Mouse (Mus musculus) heart, embryonic 16.5 days (tissue): ENCODE data around the gene Slc35c1. TPM values are rescaled to one million over a fixed set of nuclear protein-coding genes. Genes with fewer than 3 reads are reported as not detected.
A peak's percentile ranks its signal among the peaks of the same experiment; 100 is the strongest.
"Not testable (repeated sequence)": the region's sequence is repeated elsewhere in the genome, so short reads cannot be mapped to it uniquely, and the experiment has no call there.

Source experiments
- ATAC-seq: fragments of 200-750 bp; cut with Nextera tagmentation; replicated peaks from 2 replicates; pipeline ENCODE4 v1.8.0; 2017; ENCODE audit warnings: moderate number of reproducible peaks; ENCODE audit not compliant: insufficient read depth, low FRiP score; ENCODE audit errors: extremely low read depth
- H3K27ac ChIP-seq: fragments of 300-500 bp; sonication (generic); 2 replicates; pipeline ENCODE4 v1.5.1; 2014; ENCODE audit warnings: mild to moderate bottlenecking, low read length, control low read depth, moderate library complexity
- H3K27me3 ChIP-seq: fragments of 300-500 bp; sonication (generic); 2 replicates; pipeline ENCODE4 v1.6.1; 2014; ENCODE audit warnings: low read length, mixed read lengths; ENCODE audit not compliant: control insufficient read depth, insufficient read depth
- H3K36me3 ChIP-seq: fragments of 300-500 bp; sonication (generic); 2 replicates; pipeline ENCODE4 v1.6.1; 2014; ENCODE audit not compliant: control insufficient read depth, insufficient read depth
- H3K4me1 ChIP-seq: fragments of 300-500 bp; sonication (generic); 2 replicates; pipeline ENCODE4 v1.6.1; 2014; ENCODE audit warnings: low read length, mixed read lengths; ENCODE audit not compliant: control insufficient read depth, insufficient read depth
- H3K4me2 ChIP-seq: fragments of 300-500 bp; sonication (generic); 2 replicates; pipeline ENCODE4 v1.6.1; 2014; ENCODE audit warnings: low read depth, mild to moderate bottlenecking, control low read depth, low read length
- H3K4me3 ChIP-seq: fragments of 300-500 bp; sonication (generic); 2 replicates; pipeline ENCODE4 v1.5.1; 2014; ENCODE audit warnings: mild to moderate bottlenecking, control low read depth, low read length
- H3K9ac ChIP-seq: fragments of 300-500 bp; sonication (generic); 2 replicates; pipeline ENCODE4 v1.6.1; 2014; ENCODE audit warnings: low read length, control low read depth
- H3K9me3 ChIP-seq: fragments of 300-500 bp; sonication (generic); replicated peaks from 2 replicates; pipeline ENCODE4 v1.6.1; 2016; ENCODE audit warnings: low read length; ENCODE audit not compliant: control insufficient read depth
- WGBS: fragments of 180-500 bp; shearing (Covaris S2); extraction: QIAGEN DNeasy Blood & Tissue Kit; methylation state at CpG from one replicate; pipeline ENCODE4 v1.1.7; 2014; 5-methylcytosine and 5-hydroxymethylcytosine counted together
- polyA plus RNA-seq: library from polyadenylated mRNA; unstranded; fragments of >200 nt; fragmentation: Nextera tagmentation; extraction: Ambion mirVana; gene quantifications from 2 replicates; pipeline ENCODE4 v1.2.1, GENCODE M21; 2015

Gene Slc35c1
- polyA plus RNA-seq, 1 experiment from 2014 or later: 12.9 TPM

GRCm38 (mm10) chr2:92483505-92483904, 23.2 kb upstream of the Slc35c1 start:
- peaks cover 29% of the 10 kb centered on the region for H3K27me3 ChIP-seq
- no peak overlapping the region for H3K27ac ChIP-seq
- H3K4me1 ChIP-seq: peaks cover 15% of the 10 kb centered on the region

GRCm38 (mm10) chr2:92482551-92482950, 22.2 kb upstream of the Slc35c1 start:
- H3K9ac ChIP-seq: no peak overlapping the region
- no peak overlapping the region for H3K4me3 ChIP-seq
- ATAC-seq: no peak
- H3K4me1 ChIP-seq: peaks cover 21% of the 10 kb centered on the region
- no peaks in the 10 kb centered on the region for H3K9me3 ChIP-seq
- 27% methylated on average over 1 of the region's 1 CpGs for WGBS
- H3K36me3 ChIP-seq: no peaks in the 10 kb centered on the region
- peaks cover 29% of the 10 kb centered on the region for H3K27me3 ChIP-seq
- no peak overlapping the region for H3K27ac ChIP-seq
- H3K4me2 ChIP-seq: no peak overlapping the region

More at GRCm38 (mm10) chr2:92483505-92483904, 23.2 kb upstream of the Slc35c1 start:
- Histone ChIP-seq H3K9ac (no peak overlapping the region), H3K4me3 (no peak overlapping the region), H3K4me2 (no peak overlapping the region), H3K9me3 (no peaks in the 10 kb centered on the region), H3K36me3 (no peaks in the 10 kb centered on the region)
- ATAC-seq: no peak
- 36% methylated on average over 5 of the region's 5 CpGs for WGBS

DNA sequence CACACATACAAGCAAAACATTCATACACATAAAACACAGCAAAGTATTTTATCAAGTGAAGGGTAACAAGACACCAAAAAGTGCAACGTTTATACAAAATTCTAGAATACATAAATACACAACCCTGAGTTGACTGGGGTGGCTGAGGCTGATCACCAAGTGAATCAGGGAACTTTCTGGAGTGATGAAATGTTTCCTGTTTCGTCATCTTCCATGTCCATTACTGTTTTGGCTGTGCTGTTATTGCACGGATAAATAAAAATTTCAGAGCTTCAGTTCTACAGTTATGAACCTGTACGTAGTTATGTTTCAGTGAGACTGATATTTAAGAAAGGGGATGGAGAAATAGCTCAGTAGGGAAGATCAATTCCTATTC, 18.0 kb upstream of the Slc35c1 start:
- no peak overlapping the region for H3K4me3 ChIP-seq
- peaks cover 3% of the 10 kb centered on the region; the same call in 1 of the 2 replicates for H3K9me3 ChIP-seq
- H3K27me3 ChIP-seq: peaks cover 6% of the 10 kb centered on the region
- ATAC-seq: no peak
- H3K4me1 ChIP-seq: peaks cover 6% of the 10 kb centered on the region; the same call in 1 of the 2 replicates
- 74% methylated on average over 4 of the region's 4 CpGs for WGBS
- H3K36me3 ChIP-seq: no peaks in the 10 kb centered on the region
- no peak overlapping the region for H3K4me2 ChIP-seq
- H3K27ac ChIP-seq: no peak overlapping the region
- no peak overlapping the region for H3K9ac ChIP-seq

DNA sequence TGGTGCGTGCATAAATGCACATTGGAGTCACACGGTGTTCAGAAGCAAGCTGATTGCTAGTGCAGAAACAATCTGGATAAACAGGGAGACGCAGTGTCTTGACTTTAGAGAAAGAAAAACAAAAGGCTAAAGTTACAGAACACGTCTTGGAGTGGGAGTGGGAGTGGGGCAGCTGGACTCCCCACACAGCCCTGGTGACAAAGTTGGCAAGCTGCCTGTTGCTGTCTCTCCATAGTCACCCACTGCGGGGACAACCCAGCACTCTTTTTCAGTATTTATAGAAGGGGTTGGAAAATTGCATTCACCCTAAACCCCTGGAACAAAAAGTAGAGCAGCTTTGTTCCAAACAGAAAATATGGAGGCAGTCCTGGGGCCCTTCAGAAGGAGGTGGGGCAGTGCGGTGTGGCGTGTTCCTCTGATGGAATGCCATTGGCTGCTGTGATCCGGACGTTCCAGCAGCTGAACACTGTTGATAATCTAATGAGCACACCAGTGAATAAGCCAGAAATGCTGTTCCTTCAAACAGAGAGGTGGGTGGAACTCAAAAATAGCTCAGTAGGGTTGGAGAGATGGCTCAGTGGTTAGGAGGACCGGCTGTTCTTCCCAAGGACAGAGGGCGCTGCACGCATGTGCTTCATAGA, 17.5 kb upstream of the Slc35c1 start:
- ATAC-seq: peak; percentile 55; the same call in 1 of the 2 replicates
- Histone ChIP-seq H3K9ac (no peak overlapping the region), H3K4me3 (no peak overlapping the region), H3K9me3 (peaks cover 3% of the 10 kb centered on the region; the same call in 1 of the 2 replicates), H3K27ac (0 out of 2 replicates have a peak overlapping the region, but pooled peaks have one; percentile 53), H3K4me1 (peaks cover 6% of the 10 kb centered on the region; the same call in 1 of the 2 replicates), H3K27me3 (peaks cover under 1% of the 10 kb centered on the region; the same call in 1 of the 2 replicates), H3K36me3 (no peaks in the 10 kb centered on the region), H3K4me2 (no peak overlapping the region)
- WGBS: 57% methylated on average over 12 of the region's 12 CpGs

DNA sequence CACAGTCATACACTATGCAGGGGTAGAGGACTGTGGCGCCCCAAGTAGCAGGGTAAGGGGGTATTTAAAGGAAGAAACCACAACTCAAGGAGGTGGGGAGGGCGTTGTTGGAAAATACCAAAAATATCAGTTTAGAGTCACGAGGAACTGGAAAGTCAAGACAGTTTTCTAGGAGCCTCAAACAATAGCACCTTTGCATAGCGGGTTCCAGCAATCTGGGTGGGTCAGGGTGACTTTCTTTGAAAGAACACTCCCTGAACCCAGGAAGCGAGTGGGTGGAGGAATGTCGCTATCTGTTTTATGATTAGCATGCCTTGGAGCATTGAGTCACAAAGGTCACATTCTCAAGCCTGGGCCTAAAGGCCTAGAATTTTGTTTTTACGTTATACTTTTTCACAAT, 16.2 kb upstream of the Slc35c1 start:
- not testable (repeated sequence) for H3K36me3 ChIP-seq, H3K4me1 ChIP-seq, H3K9me3 ChIP-seq, H3K4me2 ChIP-seq, H3K27me3 ChIP-seq, H3K9ac ChIP-seq, H3K4me3 ChIP-seq, ATAC-seq, H3K27ac ChIP-seq
- 78% methylated on average over 7 of the region's 7 CpGs for WGBS

- H3K9ac ChIP-seq: no peak overlapping the region
- H3K4me1 ChIP-seq: peaks cover 6% of the 10 kb centered on the region; the same call in 1 of the 2 replicates
- H3K9me3 ChIP-seq: peaks cover 3% of the 10 kb centered on the region; the same call in 1 of the 2 replicates
- H3K36me3 ChIP-seq: no peaks in the 10 kb centered on the region
- 54% methylated on average over 2 of the region's 2 CpGs for WGBS
- no peaks in the 10 kb centered on the region for H3K27me3 ChIP-seq
- no peak overlapping the region for H3K4me2 ChIP-seq
- H3K27ac ChIP-seq: no peak overlapping the region
- no peak overlapping the region for H3K4me3 ChIP-seq
- no peak for ATAC-seq
These were observed 15.4 kb upstream of the Slc35c1 start for GRCm38 (mm10) chr2:92475711-92476110.

DNA sequence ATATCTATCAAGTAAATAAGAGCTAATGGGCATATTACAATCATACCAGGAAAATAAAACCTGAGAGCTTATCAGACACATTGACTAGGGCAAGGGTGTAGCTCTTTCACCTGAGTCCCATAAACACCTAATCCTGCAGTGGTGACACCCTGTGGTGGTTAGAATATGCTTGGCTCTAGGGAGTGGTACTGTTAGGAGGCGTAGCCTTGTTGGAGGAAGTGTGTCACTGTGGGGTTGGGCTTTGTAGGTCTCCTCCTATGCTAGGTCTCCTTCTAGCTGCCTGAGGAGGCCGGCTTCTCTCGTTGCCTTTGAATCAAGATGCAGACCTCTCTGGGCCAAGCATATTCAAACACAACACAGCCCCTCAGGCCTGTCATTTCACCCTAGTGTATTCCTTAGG, 14.6 kb upstream of the Slc35c1 start:
- Histone ChIP-seq H3K36me3 (no peaks in the 10 kb centered on the region), H3K4me2 (no peak overlapping the region), H3K27ac (no peak overlapping the region), H3K9me3 (peaks cover 3% of the 10 kb centered on the region; the same call in 1 of the 2 replicates), H3K27me3 (no peaks in the 10 kb centered on the region), H3K4me3 (no peak overlapping the region), H3K9ac (no peak overlapping the region), H3K4me1 (peaks cover 6% of the 10 kb centered on the region; the same call in 1 of the 2 replicates)
- ATAC-seq: no peak
- WGBS: 79% methylated on average over 3 of the region's 3 CpGs

DNA sequence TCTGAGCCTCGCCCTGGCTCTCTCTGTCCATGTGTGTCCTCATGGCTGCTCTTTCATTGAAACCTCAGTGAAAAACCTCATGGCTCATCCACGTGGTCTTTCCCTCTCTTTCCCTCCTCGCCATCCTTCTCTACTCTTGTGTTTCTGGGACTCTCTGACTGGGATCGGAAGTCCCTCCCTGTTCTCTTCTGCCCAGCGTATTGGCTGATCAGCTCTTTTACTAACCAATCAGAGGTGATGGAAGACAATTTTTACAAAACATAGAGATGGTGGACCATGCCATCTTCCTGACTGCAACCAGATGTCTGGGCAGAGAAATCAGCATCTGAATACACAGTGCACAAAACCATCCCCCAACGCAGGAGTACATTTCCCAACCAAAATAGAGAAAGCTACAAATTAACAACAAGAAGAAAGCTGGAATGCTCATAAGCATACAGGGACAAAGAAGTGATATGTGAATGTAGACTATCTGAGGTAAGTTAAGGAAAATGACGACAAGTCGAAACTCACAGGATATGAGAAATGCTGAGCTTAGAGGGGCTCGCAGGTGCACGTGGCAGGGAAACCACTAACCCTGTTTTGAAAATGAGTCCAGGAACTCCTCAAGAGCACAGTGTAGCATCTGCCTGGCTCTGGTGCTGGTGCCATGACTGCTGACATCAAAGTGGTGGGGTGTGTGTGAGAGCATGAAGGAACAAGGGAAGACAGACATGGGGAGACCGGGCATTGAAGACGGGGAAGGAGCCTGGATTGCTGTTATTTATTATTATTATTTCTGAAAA, 11.7 kb upstream of the Slc35c1 start:
- Histone ChIP-seq H3K36me3 (no peaks in the 10 kb centered on the region), H3K27ac (no peak overlapping the region), H3K9me3 (peaks cover 3% of the 10 kb centered on the region; the same call in 1 of the 2 replicates), H3K9ac (no peak overlapping the region), H3K4me2 (no peak overlapping the region), H3K4me3 (no peak overlapping the region), H3K4me1 (no peaks in the 10 kb centered on the region), H3K27me3 (no peaks in the 10 kb centered on the region)
- 75% methylated on average over 12 of the region's 12 CpGs for WGBS
- no peak for ATAC-seq

GRCm38 (mm10) chr2:92464690-92465089, 4.4 kb upstream of the Slc35c1 start:
- Histone ChIP-seq H3K36me3 (no peaks in the 10 kb centered on the region), H3K27me3 (0 out of 2 replicates have a peak, but pooled peaks cover 3% of the 10 kb centered on the region), H3K9ac (no peak overlapping the region), H3K27ac (no peak overlapping the region), H3K9me3 (no peaks in the 10 kb centered on the region), H3K4me3 (no peak overlapping the region), H3K4me1 (no peaks in the 10 kb centered on the region), H3K4me2 (no peak overlapping the region)
- 56% methylated on average over 3 of the region's 3 CpGs for WGBS
- ATAC-seq: no peak
